Mouse (Mus musculus): ENCODE results near the gene Arntl2.
"Not testable (repeated sequence)": the region's sequence is repeated elsewhere in the genome, so short reads cannot be mapped to it uniquely, and the experiment has no call there.

Gene Arntl2

GRCm38 (mm10) chr6:146845961-146846750 lies 50.3 kb downstream of the Arntl2 start:
- intact Hi-C loops (cut with DNase I), result loop anchor here (5.0 kb wide), 1 partner anchor 41 kb away; the partner anchor contains the start of gene Ppfibp1

- intact Hi-C loops (cut with DNase I), result loop anchor here (5.0 kb wide), 1 partner anchor 40 kb away; the partner anchor contains the start of gene Ppfibp1
Measured at GRCm38 (mm10) chr6:146847402-146847801, 51.5 kb downstream of the Arntl2 start.

DNA sequence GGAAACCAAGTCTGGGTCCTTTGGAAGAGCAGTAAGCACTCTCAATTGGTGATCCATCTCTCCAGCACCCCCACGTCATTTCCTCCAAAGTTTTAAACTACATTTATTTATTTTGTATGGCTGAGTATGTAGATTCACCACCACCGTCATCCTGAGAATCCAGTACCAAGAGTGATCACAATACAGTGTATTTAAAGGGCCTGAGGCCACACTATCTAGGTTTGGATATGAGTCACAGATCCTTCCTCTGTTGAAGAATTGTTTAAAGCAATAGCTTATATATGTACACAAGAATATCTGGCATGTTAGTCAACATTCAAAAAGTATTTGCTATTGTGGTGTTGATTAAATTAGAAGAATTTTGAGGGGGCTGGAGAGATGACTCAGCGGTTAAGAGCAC lies 52.4 kb downstream of the Arntl2 start:
- intact Hi-C loops (cut with DNase I), result loop anchor here (5.0 kb wide), 1 partner anchor 39 kb away; the partner anchor contains the start of gene Ppfibp1

- intact Hi-C loops (cut with DNase I), result no loop called here
Measured at GRCm38 (mm10) chr6:146850050-146850449, 54.2 kb downstream of the Arntl2 start, which contains the start of gene Smco2. Smco2 (plus strand) TSS chr6:146850104.

DNA sequence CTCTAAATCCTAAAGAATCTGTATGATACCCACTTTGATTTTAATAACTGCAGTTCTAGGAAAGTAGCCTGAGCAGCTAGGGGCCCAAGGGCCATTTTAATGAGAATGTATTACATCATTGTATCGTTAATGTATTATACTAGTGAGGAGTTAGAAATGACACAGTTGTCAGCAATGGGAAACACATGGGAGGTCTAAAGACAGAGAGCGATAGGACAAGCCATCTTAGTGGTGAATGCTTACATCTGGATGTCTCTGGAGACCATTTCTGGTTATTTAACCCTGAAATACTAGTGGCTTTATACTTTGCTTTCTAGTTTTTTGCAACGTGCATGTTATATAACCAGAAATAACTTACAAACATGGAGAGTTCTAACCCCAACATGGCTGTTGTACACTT lies 56.1 kb downstream of the Arntl2 start:
- intact Hi-C loops (cut with DNase I), result no loop called here

- intact Hi-C loops (cut with DNase I), result no loop called here
Measured at GRCm38 (mm10) chr6:146852739-146853138, 56.9 kb downstream of the Arntl2 start.

- intact Hi-C loops (cut with DNase I), result no loop called here
Measured at GRCm38 (mm10) chr6:146855185-146855584, 59.3 kb downstream of the Arntl2 start.

DNA sequence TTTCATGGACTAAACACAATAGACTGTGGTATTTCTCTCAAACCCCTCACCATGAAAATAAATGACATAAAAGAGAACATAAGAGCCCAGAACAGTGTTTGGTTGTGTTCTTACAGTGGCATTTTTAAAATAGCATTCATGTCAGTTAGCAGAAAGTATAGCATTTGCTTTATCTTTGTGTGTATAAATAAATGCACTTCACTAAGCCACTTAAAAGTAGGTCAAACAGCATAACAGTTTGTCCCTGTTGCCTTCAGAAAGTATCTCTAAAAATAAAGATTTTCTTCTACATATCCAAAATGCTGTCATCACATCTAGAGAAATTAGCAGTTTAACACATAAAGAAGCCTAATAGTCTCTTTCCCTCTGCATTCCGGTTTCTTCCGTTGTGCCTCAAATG lies 61.5 kb downstream of the Arntl2 start:
- intact Hi-C loops (cut with DNase I), result no loop called here

DNA sequence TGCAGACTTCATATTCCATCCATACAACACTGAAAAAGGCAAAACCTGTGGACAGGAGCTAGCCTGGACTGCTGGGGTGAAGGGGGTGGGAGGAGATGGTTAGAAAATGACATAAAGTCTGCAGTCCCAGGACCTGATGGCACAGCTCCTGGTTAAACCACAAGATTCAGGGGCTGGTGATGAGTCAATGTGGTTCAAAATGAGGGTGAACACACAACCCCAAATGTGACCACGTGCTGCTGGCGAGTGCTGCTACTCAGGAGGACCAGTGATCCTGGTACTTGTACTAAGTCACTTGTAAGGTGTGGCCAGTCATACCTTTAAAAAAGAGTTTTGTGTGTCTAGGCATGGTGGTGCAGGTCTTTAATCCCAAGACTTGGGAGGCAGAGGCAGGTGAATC lies 67.3 kb downstream of the Arntl2 start:
- intact Hi-C loops (cut with DNase I), result no loop called here

DNA sequence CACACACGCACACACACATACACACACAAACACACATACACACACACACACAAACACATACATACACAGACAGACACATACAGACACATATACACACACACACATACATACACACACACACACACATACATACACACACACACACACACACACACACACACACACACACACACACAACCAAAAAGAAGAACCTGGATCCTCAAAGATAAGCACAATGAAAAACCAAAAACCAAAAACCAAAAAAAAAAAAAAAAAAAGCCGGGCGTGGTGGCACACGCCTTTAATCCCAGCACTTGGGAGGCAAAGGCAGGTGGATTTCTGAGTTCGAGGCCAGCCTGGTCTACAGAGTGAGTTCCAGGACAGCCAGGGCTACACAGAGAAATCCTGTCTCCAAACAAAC lies 68.5 kb downstream of the Arntl2 start:
- intact Hi-C loops (cut with DNase I), result not testable (repeated sequence)

DNA sequence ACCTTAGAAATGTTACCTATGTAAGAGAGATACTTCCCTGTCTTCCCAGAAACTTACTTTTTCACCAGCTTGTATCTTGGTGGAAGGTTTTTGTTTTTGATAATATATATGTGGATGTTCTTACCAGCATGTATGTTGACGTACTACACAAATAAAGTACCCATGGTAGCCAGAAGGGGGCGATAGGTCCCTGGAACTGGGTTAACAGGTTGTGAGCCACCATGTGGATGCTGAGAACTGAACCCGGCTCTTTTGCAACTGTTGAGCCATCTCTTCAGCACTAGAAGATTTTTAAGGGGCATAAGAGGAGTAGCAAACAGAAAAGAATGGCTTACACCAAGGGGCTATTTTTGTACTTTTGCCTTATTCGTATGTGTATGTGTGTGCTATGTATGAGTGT lies 69.8 kb downstream of the Arntl2 start:
- intact Hi-C loops (cut with DNase I), result no loop called here

GRCm38 (mm10) chr6:146871975-146872374 lies 76.1 kb downstream of the Arntl2 start:
- intact Hi-C loops (cut with DNase I), result no loop called here

DNA sequence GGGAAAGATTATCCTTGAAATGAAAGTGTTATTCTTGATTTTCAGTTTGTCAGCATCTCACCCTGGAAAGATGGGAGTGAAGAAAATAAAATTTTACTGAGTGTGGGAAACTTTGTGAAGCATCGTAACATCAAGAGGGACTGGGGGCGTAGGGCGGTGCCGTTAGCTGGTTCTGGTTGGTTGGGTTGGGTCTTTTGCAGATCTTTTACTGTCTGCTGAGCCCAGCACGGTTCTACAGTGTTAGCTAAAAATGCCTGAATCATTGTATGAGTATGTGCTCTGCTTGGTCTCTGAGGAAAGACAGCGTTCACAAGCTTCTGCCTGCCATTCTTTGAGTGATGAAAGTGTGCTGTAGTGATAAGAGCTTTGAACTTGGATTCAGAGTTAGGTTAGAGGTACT lies 78.6 kb downstream of the Arntl2 start:
- intact Hi-C loops (cut with DNase I), result no loop called here

GRCm38 (mm10) chr6:146876820-146877219 lies 81.0 kb downstream of the Arntl2 start:
- intact Hi-C loops (cut with DNase I), result no loop called here

GRCm38 (mm10) chr6:146877425-146878045 lies 81.7 kb downstream of the Arntl2 start:
- intact Hi-C loops (cut with DNase I), result no loop called here

DNA sequence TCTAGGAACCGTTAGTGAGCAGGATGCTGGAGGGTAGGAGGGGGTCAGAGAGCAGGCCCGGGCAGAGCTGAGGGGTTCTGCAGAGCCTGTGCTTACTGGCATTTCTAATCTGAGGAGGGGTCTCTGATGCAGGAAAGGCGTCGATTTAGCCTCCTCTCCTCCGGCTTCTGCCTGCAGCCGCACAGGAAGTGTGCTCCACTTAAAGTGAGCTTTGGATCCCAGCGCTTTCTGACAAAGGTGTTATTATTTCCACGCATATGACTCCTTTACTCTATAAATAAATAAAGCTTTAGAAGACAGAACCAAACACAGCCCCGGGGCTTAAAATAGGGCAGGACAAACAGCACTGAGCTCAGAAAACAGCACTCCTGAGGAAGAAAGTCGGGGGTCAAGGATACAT lies 83.1 kb downstream of the Arntl2 start:
- intact Hi-C loops (cut with DNase I), result no loop called here

DNA sequence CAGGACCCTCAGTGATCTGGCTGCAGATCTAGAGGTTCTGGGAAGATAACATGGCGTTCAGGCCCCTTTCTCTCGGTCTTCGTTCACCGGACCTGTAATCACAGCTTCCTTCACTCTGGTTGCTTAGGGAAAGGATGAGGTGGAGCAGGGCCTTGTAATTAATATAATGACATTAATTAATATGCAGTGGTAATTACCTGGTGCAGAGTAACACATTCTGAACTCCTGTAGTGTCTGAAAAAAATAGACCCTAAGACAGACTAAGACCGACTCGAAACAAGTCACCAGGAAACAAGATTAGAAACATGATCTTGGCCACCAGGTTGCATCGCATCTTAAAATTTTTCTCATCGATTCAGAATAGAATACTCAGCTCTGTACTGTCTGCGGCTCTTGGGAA lies 84.0 kb downstream of the Arntl2 start:
- intact Hi-C loops (cut with DNase I), result no loop called here

GRCm38 (mm10) chr6:146880296-146880695 lies 84.4 kb downstream of the Arntl2 start:
- intact Hi-C loops (cut with DNase I), result no loop called here

DNA sequence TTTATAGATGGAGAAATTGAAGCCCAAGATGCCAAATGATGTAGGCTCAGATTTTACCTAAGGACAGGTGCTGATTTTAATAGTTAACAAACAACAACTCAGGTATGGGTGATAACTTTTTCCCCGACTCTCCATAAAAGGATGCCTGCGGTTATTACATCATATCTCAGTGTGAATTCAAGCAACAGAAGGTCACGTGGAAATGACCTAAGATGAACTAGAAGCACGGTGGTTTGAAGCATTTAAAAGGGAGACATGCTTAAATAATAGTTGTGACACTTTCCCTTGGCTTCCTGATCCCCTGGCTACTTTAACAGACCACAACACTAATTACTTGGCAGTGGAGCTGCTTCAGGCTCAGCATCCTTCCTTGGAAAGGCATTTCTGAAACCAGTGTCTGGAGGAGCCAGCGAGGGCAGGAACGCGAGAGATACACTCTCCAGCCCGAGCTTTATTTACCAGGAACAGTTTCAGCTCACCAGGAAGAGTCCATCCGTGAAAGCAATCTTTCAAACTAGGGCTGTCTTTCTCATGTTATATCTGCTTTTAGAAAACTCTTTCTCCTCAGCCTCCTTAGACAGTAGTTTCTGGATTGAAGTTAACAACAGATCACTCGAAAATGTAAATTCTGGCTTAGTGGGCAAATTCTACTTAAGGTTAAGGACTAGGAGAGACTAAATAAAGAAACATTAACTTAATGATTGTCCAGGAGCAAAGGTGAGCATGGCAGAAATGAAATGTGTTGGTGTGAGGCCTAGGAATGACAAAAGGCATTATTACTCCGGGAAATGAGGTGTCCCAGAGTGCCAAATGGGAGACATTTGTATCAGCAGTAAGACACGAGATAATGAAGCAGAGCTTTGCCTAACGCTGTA lies 86.3 kb downstream of the Arntl2 start:
- intact Hi-C loops (cut with DNase I), result no loop called here

Data from adrenal gland (tissue).